Mouse (Mus musculus): ENCODE results near the gene Atf7. TPM values are rescaled to one million over a fixed set of nuclear protein-coding genes. Genes with fewer than 3 reads are reported as not detected.

The Atf7 gene
- total and polyA plus RNA-seq, 3 experiments: 49.9 to 77.6 (median 49.9) TPM

GRCm38 (mm10) chr15:102516728-102517404 is 108.4 kb downstream of the Atf7 start, which contains the start of gene Map3k12:
Map3k12 (minus strand) TSS chr15:102517064.
- intact Hi-C loops (cut with DNase I): loop anchor here (5.0 kb wide), 1 partner anchor 110 kb away; the partner anchor contains the start of gene Sp1
- WGBS: under 1% methylated on average over 43 of the region's 43 CpGs
- Histone ChIP-seq H3K4me3 (peak within 1 kb of the TSS; percentile 61), H3K4me1 (ENCODE audit: control insufficient read depth, insufficient read depth, low read length) (peaks cover 2% of the 10 kb centered on the region; the same call in 1 of the 2 replicates), H3K27ac (peak within 1 kb of the TSS; percentile 99), H3K79me2 (replicated peaks; ENCODE audit: control insufficient read depth, insufficient read depth, low read length) (no peaks in the 10 kb centered on the region), H3K36me3 (ENCODE audit: control insufficient read depth, insufficient read depth, low read length) (no peaks in the 10 kb centered on the region), H3K27me3 (ENCODE audit: control insufficient read depth, insufficient read depth, low read length) (no peaks in the 10 kb centered on the region), H3K9ac (ENCODE audit: low read depth, low read length) (peak within 1 kb of the TSS; percentile 75)
- TF ChIP-seq POLR2A (IDR thresholded peaks at IDR 0.05; ENCODE audit: insufficient read depth, low read depth, low read length): peak; percentile 30; the same call in 1 of the 2 replicates
- 0 out of 2 replicates have a peak, but pooled peaks have one; percentile 20 for TF ChIP-seq EP300 (IDR thresholded peaks at IDR 0.05; ENCODE audit: insufficient read depth, low read depth, low read length)
- 0 out of 2 replicates have a peak, but pooled peaks have one; percentile 21 for TF ChIP-seq CTCF (IDR thresholded peaks at IDR 0.05)
- peak; percentile 85 to 87 for DNase-seq

- Histone ChIP-seq H3K36me3 (ENCODE audit: control insufficient read depth, insufficient read depth, low read length) (no peaks in the 10 kb centered on the region), H3K9ac (ENCODE audit: low read depth, low read length) (peak overlapping the region; percentile 75), H3K4me1 (ENCODE audit: control insufficient read depth, insufficient read depth, low read length) (peaks cover 2% of the 10 kb centered on the region; the same call in 1 of the 2 replicates), H3K79me2 (replicated peaks; ENCODE audit: control insufficient read depth, insufficient read depth, low read length) (no peaks in the 10 kb centered on the region), H3K4me3 (peak overlapping the region; percentile 61), H3K27ac (peak overlapping the region; percentile 99; the same call in 1 of the 2 replicates), H3K27me3 (ENCODE audit: control insufficient read depth, insufficient read depth, low read length) (no peaks in the 10 kb centered on the region)
- WGBS: 6% methylated on average over 11 of the region's 12 CpGs
- TF ChIP-seq POLR2A (IDR thresholded peaks at IDR 0.05; ENCODE audit: insufficient read depth, low read depth, low read length): no peak
- TF ChIP-seq CTCF (IDR thresholded peaks at IDR 0.05): no peak
- TF ChIP-seq EP300 (IDR thresholded peaks at IDR 0.05; ENCODE audit: insufficient read depth, low read depth, low read length): no peak
- intact Hi-C loops (cut with DNase I): loop anchor here (5.0 kb wide), 1 partner anchor 109 kb away; the partner anchor contains the start of gene Sp1
- DNase-seq: no peak
These were observed 109.0 kb downstream of the Atf7 start for GRCm38 (mm10) chr15:102516293-102516692.

GRCm38 (mm10) chr15:102515791-102516190 is 109.5 kb downstream of the Atf7 start:
- TF ChIP-seq EP300 (IDR thresholded peaks at IDR 0.05; ENCODE audit: insufficient read depth, low read depth, low read length) (no peak), CTCF (IDR thresholded peaks at IDR 0.05) (no peak), POLR2A (IDR thresholded peaks at IDR 0.05; ENCODE audit: insufficient read depth, low read depth, low read length) (no peak)
- Histone ChIP-seq H3K4me3 (no peak overlapping the region), H3K4me1 (ENCODE audit: control insufficient read depth, insufficient read depth, low read length) (peaks cover 2% of the 10 kb centered on the region; the same call in 1 of the 2 replicates), H3K79me2 (replicated peaks; ENCODE audit: control insufficient read depth, insufficient read depth, low read length) (no peaks in the 10 kb centered on the region), H3K27ac (no peak overlapping the region; the same call in 1 of the 2 replicates), H3K27me3 (ENCODE audit: control insufficient read depth, insufficient read depth, low read length) (no peaks in the 10 kb centered on the region), H3K36me3 (ENCODE audit: control insufficient read depth, insufficient read depth, low read length) (no peaks in the 10 kb centered on the region), H3K9ac (ENCODE audit: low read depth, low read length) (peak overlapping the region; percentile 75)
- intact Hi-C loops (cut with DNase I): loop anchor here (5.0 kb wide), 1 partner anchor 108 kb away; the partner anchor contains the start of gene Sp1
- DNase-seq: no peak
- 52% methylated on average over 4 of the region's 4 CpGs for WGBS

- 91% methylated on average over 2 of the region's 2 CpGs for WGBS
- DNase-seq: no peak
- peaks cover 2% of the 10 kb centered on the region; the same call in 1 of the 2 replicates for H3K4me1 ChIP-seq (ENCODE audit: control insufficient read depth, insufficient read depth, low read length)
- no peak overlapping the region for H3K4me3 ChIP-seq
- H3K9ac ChIP-seq (ENCODE audit: low read depth, low read length): no peak overlapping the region
- no peaks in the 10 kb centered on the region for H3K79me2 ChIP-seq (replicated peaks; ENCODE audit: control insufficient read depth, insufficient read depth, low read length)
- H3K27me3 ChIP-seq (ENCODE audit: control insufficient read depth, insufficient read depth, low read length): no peaks in the 10 kb centered on the region
- intact Hi-C loops (cut with DNase I): loop anchor here (5.0 kb wide), 1 partner anchor 108 kb away; the partner anchor contains the start of gene Sp1
- H3K27ac ChIP-seq: no peak overlapping the region
- TF ChIP-seq EP300 (IDR thresholded peaks at IDR 0.05; ENCODE audit: insufficient read depth, low read depth, low read length): no peak
- no peak for TF ChIP-seq CTCF (IDR thresholded peaks at IDR 0.05)
- TF ChIP-seq POLR2A (IDR thresholded peaks at IDR 0.05; ENCODE audit: insufficient read depth, low read depth, low read length): no peak
- no peaks in the 10 kb centered on the region for H3K36me3 ChIP-seq (ENCODE audit: control insufficient read depth, insufficient read depth, low read length)
These were observed 110.0 kb downstream of the Atf7 start for GRCm38 (mm10) chr15:102515261-102515660.

- Histone ChIP-seq H3K36me3 (ENCODE audit: control insufficient read depth, insufficient read depth, low read length) (no peaks in the 10 kb centered on the region), H3K9ac (ENCODE audit: low read depth, low read length) (no peak overlapping the region), H3K79me2 (replicated peaks; ENCODE audit: control insufficient read depth, insufficient read depth, low read length) (no peaks in the 10 kb centered on the region), H3K27ac (no peak overlapping the region), H3K27me3 (ENCODE audit: control insufficient read depth, insufficient read depth, low read length) (no peaks in the 10 kb centered on the region), H3K4me1 (ENCODE audit: control insufficient read depth, insufficient read depth, low read length) (peaks cover 2% of the 10 kb centered on the region; the same call in 1 of the 2 replicates), H3K4me3 (no peak overlapping the region)
- no peak for DNase-seq
- TF ChIP-seq EP300 (IDR thresholded peaks at IDR 0.05; ENCODE audit: insufficient read depth, low read depth, low read length) (no peak), CTCF (IDR thresholded peaks at IDR 0.05) (no peak), POLR2A (IDR thresholded peaks at IDR 0.05; ENCODE audit: insufficient read depth, low read depth, low read length) (no peak)
- 87% methylated on average over 3 of the region's 3 CpGs for WGBS
- intact Hi-C loops (cut with DNase I): no loop called here
These were observed 112.3 kb downstream of the Atf7 start for GRCm38 (mm10) chr15:102513004-102513403.

GRCm38 (mm10) chr15:102512471-102512870 is 112.8 kb downstream of the Atf7 start:
- no peak overlapping the region for H3K4me3 ChIP-seq
- DNase-seq: no peak
- H3K9ac ChIP-seq (ENCODE audit: low read depth, low read length): no peak overlapping the region
- no peaks in the 10 kb centered on the region for H3K27me3 ChIP-seq (ENCODE audit: control insufficient read depth, insufficient read depth, low read length)
- no peak overlapping the region for H3K27ac ChIP-seq
- H3K79me2 ChIP-seq (replicated peaks; ENCODE audit: control insufficient read depth, insufficient read depth, low read length): no peaks in the 10 kb centered on the region
- no peaks in the 10 kb centered on the region for H3K36me3 ChIP-seq (ENCODE audit: control insufficient read depth, insufficient read depth, low read length)
- intact Hi-C loops (cut with DNase I): no loop called here
- peaks cover 2% of the 10 kb centered on the region; the same call in 1 of the 2 replicates for H3K4me1 ChIP-seq (ENCODE audit: control insufficient read depth, insufficient read depth, low read length)
- no peak for TF ChIP-seq POLR2A (IDR thresholded peaks at IDR 0.05; ENCODE audit: insufficient read depth, low read depth, low read length)
- TF ChIP-seq EP300 (IDR thresholded peaks at IDR 0.05; ENCODE audit: insufficient read depth, low read depth, low read length): no peak
- TF ChIP-seq CTCF (IDR thresholded peaks at IDR 0.05): no peak

Data from heart, adult 2 months (tissue).